Mouse (Mus musculus) urinary bladder, postnatal 14 days (tissue): Measurements from ENCODE around the gene Sdha.

Source experiments
- DNase-seq: peaks from one replicate; pipeline ENCODE4 v3.0.0; 2021; ENCODE audit warnings: low spot score

The Sdha gene

GRCm38 (mm10) chr13:74349566-74350434 is at the start of gene Sdha, which contains the start of gene Ccdc127:
TSS of gene Sdha (minus strand) at chr13:74350280.
TSS of gene Ccdc127 (plus strand) at chr13:74350309.
- DNase-seq: peak; percentile 96

- DNase-seq: no peak
These were observed 49.3 kb upstream of the Sdha start, which contains the start of gene Ftl1-ps1 for GRCm38 (mm10) chr13:74399298-74399839. TSS of gene Ftl1-ps1 (plus strand) at chr13:74399694.

- no peak for DNase-seq
These were observed 41.1 kb upstream of the Sdha start for GRCm38 (mm10) chr13:74391156-74391555.

- peak; percentile 76 for DNase-seq
These were observed 40.4 kb upstream of the Sdha start, which contains the start of gene Zfp72 for GRCm38 (mm10) chr13:74390371-74390990. TSS of gene Zfp72 (minus strand) at chr13:74390836.

GRCm38 (mm10) chr13:74389730-74390129 is 39.6 kb upstream of the Sdha start:
- DNase-seq: no peak

GRCm38 (mm10) chr13:74382289-74382688 is 32.2 kb upstream of the Sdha start:
- DNase-seq: no peak

- DNase-seq: no peak
These were observed 31.6 kb upstream of the Sdha start for GRCm38 (mm10) chr13:74381533-74382276.

- no peak for DNase-seq
These were observed 13.8 kb upstream of the Sdha start, which contains the start of gene Lrrc14b for GRCm38 (mm10) chr13:74363859-74364235. TSS of gene Lrrc14b (minus strand) at chr13:74364005.

GRCm38 (mm10) chr13:74363176-74363858 is 13.2 kb upstream of the Sdha start:
- no peak for DNase-seq

- no peak for DNase-seq
These were observed 12.1 kb upstream of the Sdha start for GRCm38 (mm10) chr13:74362218-74362617.

- DNase-seq: no peak
These were observed 6.4 kb upstream of the Sdha start for GRCm38 (mm10) chr13:74356491-74356890.

- DNase-seq: no peak
These were observed 391 bp upstream of the Sdha start for GRCm38 (mm10) chr13:74350435-74350906.

- DNase-seq: peak; percentile 28
These were observed 9.0 kb downstream of the Sdha start for GRCm38 (mm10) chr13:74341036-74341435.

- no peak for DNase-seq
These were observed 20.8 kb downstream of the Sdha start for GRCm38 (mm10) chr13:74329321-74329720.

- DNase-seq: peak; percentile 96
These were observed 32.8 kb downstream of the Sdha start, which contains the start of gene Pdcd6 for GRCm38 (mm10) chr13:74317170-74317849. TSS of gene Pdcd6 (minus strand) at chr13:74317580.

- DNase-seq: no peak
These were observed 33.3 kb downstream of the Sdha start for GRCm38 (mm10) chr13:74316789-74317169.

GRCm38 (mm10) chr13:74316386-74316785 is 33.7 kb downstream of the Sdha start:
- DNase-seq: no peak

GRCm38 (mm10) chr13:74314616-74315015 is 35.5 kb downstream of the Sdha start:
- no peak for DNase-seq

GRCm38 (mm10) chr13:74305780-74306179 is 44.3 kb downstream of the Sdha start:
- no peak for DNase-seq

GRCm38 (mm10) chr13:74305380-74305779 is 44.7 kb downstream of the Sdha start:
- DNase-seq: no peak
